Mouse (Mus musculus) heart, embryonic 13.5 days (tissue): ENCODE results near the gene Eid2b. TPM values are rescaled to one million over a fixed set of nuclear protein-coding genes. Genes with fewer than 3 reads are reported as not detected.

ENCODE experiments used
- ATAC-seq: fragments of 200-750 bp; cut with Nextera tagmentation; 2 replicates; pipeline ENCODE4 v1.8.0; 2017; ENCODE audit warnings: moderate TSS enrichment; ENCODE audit not compliant: insufficient number of reproducible peaks, low FRiP score, low TSS enrichment; ENCODE audit errors: extremely low read depth
- H3K27ac ChIP-seq: fragments of 300-500 bp; sonication (generic); replicated peaks from 2 replicates; pipeline ENCODE4 v1.5.1; 2015; ENCODE audit warnings: moderate library complexity, mild to moderate bottlenecking, inconsistent platforms
- H3K27me3 ChIP-seq: fragments of 300-500 bp; sonication (generic); replicated peaks from 2 replicates; pipeline ENCODE4 v1.6.1; 2015; ENCODE audit warnings: mild to moderate bottlenecking, inconsistent platforms
- H3K36me3 ChIP-seq: fragments of 300-500 bp; sonication (generic); 2 replicates; pipeline ENCODE4 v1.6.1; 2015; ENCODE audit warnings: mild to moderate bottlenecking, inconsistent platforms
- H3K4me1 ChIP-seq: fragments of 300-500 bp; sonication (generic); 2 replicates; pipeline ENCODE4 v1.6.1; 2015; ENCODE audit warnings: inconsistent platforms
- H3K4me2 ChIP-seq: fragments of 300-500 bp; sonication (generic); 2 replicates; pipeline ENCODE4 v1.6.1; 2015; ENCODE audit warnings: inconsistent platforms, mild to moderate bottlenecking, moderate library complexity
- H3K4me3 ChIP-seq: fragments of 300-500 bp; sonication (generic); 2 replicates; pipeline ENCODE4 v1.5.1; 2015; ENCODE audit warnings: moderate library complexity, mild to moderate bottlenecking, inconsistent platforms
- H3K9ac ChIP-seq: fragments of 300-500 bp; sonication (generic); 2 replicates; pipeline ENCODE4 v1.6.1; 2015; ENCODE audit warnings: inconsistent platforms, mild to moderate bottlenecking, moderate library complexity
- H3K9me3 ChIP-seq: fragments of 300-500 bp; sonication (generic); 2 replicates; pipeline ENCODE4 v1.6.1; 2016; ENCODE audit warnings: inconsistent platforms
- WGBS: fragments of 180-500 bp; shearing (Covaris S2); methylation state at CpG from one replicate; pipeline ENCODE4 v1.1.7; 2015; ENCODE audit warnings: mixed read lengths; 5-methylcytosine and 5-hydroxymethylcytosine counted together
- polyA plus RNA-seq: library from polyadenylated mRNA; unstranded; fragments of >200 nt; fragmentation: Nextera tagmentation; extraction: Ambion mirVana; gene quantifications from 2 replicates; pipeline ENCODE4 v1.2.1, GENCODE M21; 2015

The Eid2b gene
- polyA plus RNA-seq, 1 experiment from 2014 or later = 7.6 TPM

DNA sequence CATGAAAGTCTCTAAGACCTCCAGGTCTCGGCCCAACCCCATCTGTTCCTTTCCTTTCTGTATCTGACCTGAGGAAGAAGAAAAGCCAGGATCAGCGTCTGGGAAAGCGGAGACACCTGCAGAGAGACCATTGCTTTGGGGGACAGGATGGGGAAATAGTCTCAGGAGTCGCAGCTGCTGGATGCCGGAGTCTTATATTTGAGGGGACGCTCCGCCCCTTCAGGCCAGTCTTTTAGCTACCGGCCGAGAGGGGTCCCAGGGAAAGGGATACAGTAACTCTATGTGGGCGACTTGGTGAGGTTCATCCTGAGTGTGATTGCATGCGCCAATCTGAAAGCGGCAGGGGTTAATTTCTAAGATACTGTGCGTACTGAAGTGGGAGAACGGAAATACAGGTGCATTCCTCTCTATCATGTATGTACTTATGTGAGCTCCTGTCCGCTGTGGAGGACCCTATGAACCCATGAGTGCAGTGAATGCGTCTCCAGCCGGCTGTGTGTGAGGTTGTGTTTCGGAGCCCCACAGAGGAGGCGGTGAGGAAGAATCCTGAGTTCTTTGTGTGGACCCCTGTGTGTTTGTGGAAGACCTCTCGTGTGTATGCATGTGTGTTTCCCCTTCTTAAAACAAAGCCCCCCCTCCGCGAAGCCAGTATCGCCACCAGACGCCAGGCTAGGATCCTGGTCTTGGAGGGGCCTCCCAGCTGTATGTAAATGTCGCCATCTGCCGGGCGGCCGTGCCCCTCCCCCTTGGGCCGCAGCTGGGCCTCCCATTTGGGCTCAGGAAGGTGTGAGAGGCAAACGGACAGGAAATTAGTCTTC, 24.3 kb downstream of the Eid2b start, which contains the start of gene Dll3:
Dll3 (minus strand) TSS at position 623 of the 818 bp plus-strand sequence.
- WGBS = 1% methylated on average over 30 of the region's 30 CpGs
- H3K27ac ChIP-seq = no peak within 1 kb of the TSS
- peaks cover 22% of the 10 kb centered on the region for H3K36me3 ChIP-seq
- peaks cover 15% of the 10 kb centered on the region for H3K4me1 ChIP-seq
- no peaks in the 10 kb centered on the region for H3K9me3 ChIP-seq
- no peak for ATAC-seq
- H3K4me3 ChIP-seq = peak within 1 kb of the TSS; percentile 44
- peak within 1 kb of the TSS; percentile 74 for H3K9ac ChIP-seq
- peak within 1 kb of the TSS; percentile 70 for H3K4me2 ChIP-seq
- H3K27me3 ChIP-seq = peaks cover 70% of the 10 kb centered on the region

DNA sequence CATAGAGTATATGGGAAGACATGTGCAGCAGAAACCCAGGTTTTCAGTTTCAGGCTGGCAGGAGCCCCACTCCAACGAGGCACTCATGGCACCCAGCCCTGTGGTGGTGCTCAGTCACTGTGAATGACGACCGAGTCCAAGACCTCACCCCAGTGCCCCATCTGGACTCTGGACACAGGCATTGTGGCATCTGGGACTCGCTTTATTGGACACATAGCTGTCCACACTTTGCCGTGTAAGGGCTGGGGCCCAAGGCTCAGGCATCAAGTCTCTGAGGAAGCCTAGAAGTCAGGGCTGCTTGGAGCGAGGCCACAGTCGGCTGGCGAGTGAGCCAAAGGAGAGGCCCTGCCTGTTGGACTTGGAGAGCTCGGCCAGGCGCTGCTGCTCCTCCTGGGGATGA, 28.1 kb downstream of the Eid2b start:
- H3K9me3 ChIP-seq = no peaks in the 10 kb centered on the region
- H3K9ac ChIP-seq = no peak overlapping the region
- no peak for ATAC-seq
- no peak overlapping the region for H3K27ac ChIP-seq
- no peak overlapping the region for H3K4me2 ChIP-seq
- WGBS = 83% methylated on average over 10 of the region's 10 CpGs
- H3K4me1 ChIP-seq = peaks cover 20% of the 10 kb centered on the region
- no peak overlapping the region for H3K4me3 ChIP-seq
- H3K36me3 ChIP-seq = peaks cover 59% of the 10 kb centered on the region
- peaks cover 32% of the 10 kb centered on the region for H3K27me3 ChIP-seq

DNA sequence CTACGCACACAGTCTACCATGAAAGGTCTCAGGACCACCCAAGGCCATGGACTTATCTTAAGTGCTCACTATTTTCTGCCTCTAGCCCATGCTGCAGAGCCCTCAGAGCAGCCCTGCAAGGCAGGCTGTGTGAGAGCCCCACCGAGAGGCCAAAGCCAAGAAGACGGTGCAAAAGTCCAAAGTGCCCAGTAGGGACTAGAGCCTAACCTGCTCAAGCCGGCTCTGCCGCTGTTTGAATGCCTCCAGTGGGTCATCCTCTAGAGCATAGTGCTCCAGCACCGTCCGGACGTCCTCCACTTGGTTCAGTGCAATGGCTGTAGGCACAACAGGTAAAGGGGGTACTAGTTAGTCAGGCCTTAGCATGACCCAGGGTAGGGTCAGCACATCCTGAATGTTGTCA, 28.7 kb downstream of the Eid2b start:
- Histone ChIP-seq H3K9me3 (no peaks in the 10 kb centered on the region), H3K27ac (no peak overlapping the region), H3K4me3 (no peak overlapping the region), H3K27me3 (peaks cover 26% of the 10 kb centered on the region), H3K4me2 (no peak overlapping the region), H3K4me1 (peaks cover 24% of the 10 kb centered on the region), H3K9ac (no peak overlapping the region), H3K36me3 (peaks cover 59% of the 10 kb centered on the region)
- ATAC-seq = no peak
- WGBS = 78% methylated on average over 8 of the region's 8 CpGs

DNA sequence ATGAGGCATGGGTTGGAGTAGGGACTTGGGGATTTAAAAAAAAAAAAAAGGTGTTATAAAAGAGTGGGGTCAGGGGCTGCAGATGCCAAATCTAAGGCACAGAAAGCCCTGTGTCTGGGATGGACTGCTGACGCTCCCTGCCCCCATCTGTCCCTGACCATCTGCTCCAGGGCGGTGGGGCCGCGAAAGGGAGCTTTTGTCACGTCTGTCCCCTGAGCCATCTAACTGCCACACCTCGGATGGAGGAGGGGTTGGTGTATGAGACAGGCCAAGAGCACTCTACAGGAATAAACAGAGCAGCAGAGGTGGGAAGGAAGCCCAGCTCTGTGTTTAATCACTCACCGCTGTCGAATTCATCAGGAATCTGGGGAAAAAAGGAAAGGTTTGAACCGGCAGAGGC, 32.2 kb downstream of the Eid2b start:
- 61% methylated on average over 9 of the region's 9 CpGs for WGBS
- H3K4me1 ChIP-seq = peaks cover 19% of the 10 kb centered on the region
- no peaks in the 10 kb centered on the region for H3K9me3 ChIP-seq
- H3K9ac ChIP-seq = no peak overlapping the region
- ATAC-seq = no peak
- H3K27ac ChIP-seq = no peak overlapping the region
- H3K27me3 ChIP-seq = no peaks in the 10 kb centered on the region
- H3K4me3 ChIP-seq = no peak overlapping the region
- H3K36me3 ChIP-seq = peaks cover 67% of the 10 kb centered on the region
- no peak overlapping the region for H3K4me2 ChIP-seq

DNA sequence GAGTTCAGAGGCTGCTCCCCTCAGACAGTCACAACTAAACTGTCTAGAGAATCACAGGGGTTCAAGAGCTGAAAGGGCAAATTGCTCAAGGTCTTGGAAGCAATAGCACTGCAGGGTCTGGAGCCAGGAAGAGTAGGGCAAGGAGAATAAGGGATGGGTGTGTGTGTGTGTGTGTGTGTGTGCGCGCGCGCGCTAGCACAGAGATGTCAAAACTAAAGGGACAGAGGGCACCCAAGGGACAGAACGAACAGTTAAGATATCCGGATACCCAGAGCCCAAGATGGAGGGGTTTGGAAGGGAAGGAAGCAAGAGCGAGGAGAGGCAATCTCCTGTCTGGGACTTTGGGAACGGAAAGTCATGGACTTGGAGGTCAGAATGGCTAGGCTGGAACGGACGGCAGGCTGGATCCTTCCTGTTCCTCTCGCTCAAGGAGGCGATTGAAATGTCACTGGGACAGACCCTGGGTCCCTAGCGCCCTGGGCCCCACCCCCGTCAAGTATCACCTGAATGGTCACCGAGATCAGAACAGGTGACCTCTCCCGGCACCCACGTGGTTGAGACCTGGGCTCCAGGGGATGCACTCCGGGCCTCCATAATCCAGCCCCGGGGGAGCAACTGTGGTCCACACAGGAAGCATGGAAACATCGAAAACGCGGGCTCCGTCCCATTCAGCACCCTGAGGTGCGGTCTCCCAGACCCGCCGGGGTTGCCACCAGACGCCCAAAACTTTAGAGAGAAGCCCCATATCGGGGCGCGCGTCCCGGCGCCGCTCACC, 33.8 kb downstream of the Eid2b start:
- H3K4me3 ChIP-seq = peak overlapping the region; percentile 93
- peak overlapping the region; percentile 92 for H3K4me2 ChIP-seq
- WGBS = 4% methylated on average over 35 of the region's 35 CpGs
- H3K36me3 ChIP-seq = peaks cover 67% of the 10 kb centered on the region
- H3K4me1 ChIP-seq = peaks cover 19% of the 10 kb centered on the region
- ATAC-seq = peak; percentile 27; the same call in 1 of the 2 replicates
- no peaks in the 10 kb centered on the region for H3K9me3 ChIP-seq
- no peaks in the 10 kb centered on the region for H3K27me3 ChIP-seq
- peak overlapping the region; percentile 57 for H3K27ac ChIP-seq
- peak overlapping the region; percentile 92 for H3K9ac ChIP-seq

DNA sequence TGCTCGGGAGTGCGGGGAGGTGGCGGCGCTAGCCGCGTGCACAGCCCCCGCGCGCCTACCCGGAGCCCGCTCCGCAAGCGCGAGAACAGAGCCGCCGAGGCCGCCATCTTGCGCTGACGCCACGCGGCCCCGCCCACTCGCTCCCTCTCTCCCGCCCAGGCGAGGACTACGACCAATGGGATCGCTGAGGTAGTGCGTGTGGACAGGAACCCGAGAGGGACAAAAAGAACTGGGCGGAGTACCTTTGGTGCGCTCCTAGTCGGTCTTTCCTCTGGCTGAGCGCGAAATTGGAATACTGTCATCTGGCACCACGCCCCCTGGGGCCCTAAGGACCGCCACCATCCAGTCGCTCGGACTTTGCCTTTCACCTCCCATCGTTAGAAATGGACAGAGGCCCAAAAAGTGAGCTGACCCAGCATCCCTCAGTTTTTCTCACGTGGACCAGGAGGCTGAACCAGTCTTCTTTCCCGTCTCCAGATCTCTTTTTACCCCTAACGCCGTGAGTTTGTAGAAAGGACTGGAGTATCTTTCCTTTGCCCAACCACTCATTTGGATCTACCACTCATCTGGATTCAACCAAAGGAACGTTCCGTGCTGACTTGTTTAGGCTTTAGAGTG, 34.5 kb downstream of the Eid2b start, which contains the start of gene Timm50:
Timm50 (minus strand) TSS at position 147 of the 618 bp plus-strand sequence.
- Histone ChIP-seq H3K4me3 (peak within 1 kb of the TSS; percentile 93), H3K27me3 (no peaks in the 10 kb centered on the region)

DNA sequence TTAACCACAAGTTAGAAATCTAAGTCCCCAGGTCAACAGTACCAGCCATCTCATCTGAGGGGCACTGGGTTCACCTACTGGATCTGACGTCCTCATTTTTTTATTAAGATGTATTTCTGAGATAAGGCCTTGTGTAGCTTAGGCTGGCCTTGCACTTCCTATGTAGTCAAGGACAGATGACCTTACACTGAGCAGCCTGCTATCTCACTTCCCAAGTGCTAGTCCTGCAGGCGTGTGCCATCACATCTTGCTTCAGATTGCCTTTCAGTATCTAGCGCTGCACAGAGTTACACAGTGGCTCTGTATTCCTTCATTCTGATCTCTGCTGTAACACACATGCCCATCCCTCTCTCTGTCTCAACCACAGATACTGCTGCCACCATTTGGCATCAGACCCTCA, 40.5 kb downstream of the Eid2b start:
- no peak overlapping the region for H3K4me3 ChIP-seq
- H3K36me3 ChIP-seq = peaks cover 92% of the 10 kb centered on the region
- H3K9ac ChIP-seq = no peak overlapping the region
- no peaks in the 10 kb centered on the region for H3K27me3 ChIP-seq
- no peak for ATAC-seq
- no peak overlapping the region for H3K4me2 ChIP-seq
- H3K4me1 ChIP-seq = no peaks in the 10 kb centered on the region
- 81% methylated on average over 3 of the region's 3 CpGs for WGBS
- no peaks in the 10 kb centered on the region for H3K9me3 ChIP-seq
- no peak overlapping the region for H3K27ac ChIP-seq

More for the DNA sequence above, 34.5 kb downstream of the Eid2b start, which contains the start of gene Timm50:
- Histone ChIP-seq H3K9ac (peak within 1 kb of the TSS; percentile 92), H3K36me3 (peaks cover 67% of the 10 kb centered on the region), H3K27ac (peak within 1 kb of the TSS; percentile 57), H3K4me2 (peak within 1 kb of the TSS; percentile 92), H3K9me3 (no peaks in the 10 kb centered on the region), H3K4me1 (peaks cover 19% of the 10 kb centered on the region)
- under 1% methylated on average over 43 of the region's 45 CpGs for WGBS
- peak; percentile 92 for ATAC-seq

DNA sequence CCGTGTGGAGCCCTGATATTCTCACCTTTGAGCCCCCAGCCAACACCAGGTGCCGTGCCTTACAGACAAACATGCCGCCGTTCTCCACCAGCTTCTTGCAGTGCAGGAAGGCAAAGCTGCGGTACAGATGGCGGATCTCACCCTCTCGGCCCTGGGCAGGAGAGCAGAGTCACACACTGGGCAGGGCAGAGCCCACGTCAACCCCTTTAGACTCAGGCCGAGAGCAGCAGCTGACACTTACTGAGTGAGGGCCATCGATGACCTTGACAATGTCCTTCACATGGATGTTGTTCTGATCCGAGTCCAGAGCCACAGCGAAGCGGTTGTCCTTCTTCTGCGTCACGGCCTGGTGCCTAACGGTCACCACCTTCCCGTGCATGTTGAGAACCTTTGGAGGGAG, 41.2 kb downstream of the Eid2b start:
- H3K4me1 ChIP-seq = no peaks in the 10 kb centered on the region
- no peak overlapping the region for H3K4me2 ChIP-seq
- peaks cover 99% of the 10 kb centered on the region for H3K36me3 ChIP-seq
- H3K9me3 ChIP-seq = no peaks in the 10 kb centered on the region
- no peak for ATAC-seq
- H3K27ac ChIP-seq = no peak overlapping the region
- WGBS = 87% methylated on average over 17 of the region's 17 CpGs
- H3K9ac ChIP-seq = no peak overlapping the region
- no peaks in the 10 kb centered on the region for H3K27me3 ChIP-seq
- no peak overlapping the region for H3K4me3 ChIP-seq

DNA sequence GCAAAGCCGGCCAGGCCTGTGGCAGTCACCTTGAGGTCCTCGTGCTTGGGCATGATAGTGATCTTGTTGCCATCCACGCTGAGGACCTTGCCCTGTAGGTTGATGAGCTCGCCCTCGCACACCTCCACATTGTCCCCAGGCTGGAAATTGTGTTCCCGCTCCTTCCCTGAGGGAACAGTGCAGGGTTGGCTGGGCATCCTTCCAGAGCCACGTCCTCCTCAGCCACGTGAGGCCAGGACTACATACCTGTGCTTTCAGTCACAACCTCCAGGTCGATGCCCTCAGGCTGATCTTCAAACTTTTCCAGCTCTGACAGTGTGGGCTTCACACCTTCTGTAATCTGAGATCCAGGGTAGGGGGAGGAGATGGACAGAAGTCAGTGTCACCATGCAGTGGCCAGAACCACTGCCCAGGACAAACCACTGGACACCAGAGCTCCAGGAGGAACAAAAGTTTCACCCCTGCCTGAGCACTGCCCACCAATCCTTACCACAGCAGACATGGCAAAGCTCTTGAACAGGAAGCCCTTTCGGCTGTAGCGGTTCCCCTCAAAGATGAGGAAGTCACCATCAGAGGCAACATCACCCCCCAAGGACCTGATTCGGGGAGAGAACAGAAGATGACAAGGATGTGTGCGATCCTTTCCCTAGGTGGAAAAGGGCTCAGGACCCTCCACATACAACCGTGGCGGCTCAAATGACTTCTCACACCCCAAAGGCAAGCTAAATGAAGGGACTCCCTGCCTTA, 44.6 kb downstream of the Eid2b start:
- H3K4me3 ChIP-seq = no peak overlapping the region
- H3K27ac ChIP-seq = no peak overlapping the region
- ATAC-seq = no peak
- 90% methylated on average over 15 of the region's 15 CpGs for WGBS
- peaks cover 100% of the 10 kb centered on the region for H3K36me3 ChIP-seq
- H3K4me2 ChIP-seq = no peak overlapping the region
- H3K9me3 ChIP-seq = no peaks in the 10 kb centered on the region
- H3K27me3 ChIP-seq = no peaks in the 10 kb centered on the region
- H3K4me1 ChIP-seq = no peaks in the 10 kb centered on the region
- no peak overlapping the region for H3K9ac ChIP-seq

DNA sequence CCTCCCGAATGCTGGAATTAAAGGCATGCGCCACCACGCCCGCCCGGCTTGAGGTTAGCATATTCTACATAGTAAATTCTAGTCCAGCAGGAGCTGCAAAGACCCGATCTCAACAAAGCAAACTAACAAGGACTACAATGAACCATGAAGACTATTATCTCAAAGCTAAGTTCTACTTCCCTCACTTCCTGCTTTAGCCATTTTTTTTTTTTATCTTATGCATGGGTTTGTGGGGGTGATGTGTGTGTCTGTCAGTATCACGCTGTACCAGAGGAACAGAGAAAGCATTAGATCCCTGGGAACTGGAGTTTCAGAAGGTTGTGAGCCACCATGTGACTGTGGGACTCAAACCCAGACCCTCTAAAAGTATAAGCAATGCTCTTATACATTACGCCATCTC, 47.8 kb downstream of the Eid2b start:
- H3K4me2 ChIP-seq = no peak overlapping the region
- H3K27ac ChIP-seq = no peak overlapping the region
- H3K4me1 ChIP-seq = no peaks in the 10 kb centered on the region
- H3K4me3 ChIP-seq = no peak overlapping the region
- H3K36me3 ChIP-seq = peaks cover 100% of the 10 kb centered on the region
- ATAC-seq = no peak
- no peaks in the 10 kb centered on the region for H3K27me3 ChIP-seq
- no peak overlapping the region for H3K9ac ChIP-seq
- 94% methylated on average over 8 of the region's 8 CpGs for WGBS
- H3K9me3 ChIP-seq = no peaks in the 10 kb centered on the region

DNA sequence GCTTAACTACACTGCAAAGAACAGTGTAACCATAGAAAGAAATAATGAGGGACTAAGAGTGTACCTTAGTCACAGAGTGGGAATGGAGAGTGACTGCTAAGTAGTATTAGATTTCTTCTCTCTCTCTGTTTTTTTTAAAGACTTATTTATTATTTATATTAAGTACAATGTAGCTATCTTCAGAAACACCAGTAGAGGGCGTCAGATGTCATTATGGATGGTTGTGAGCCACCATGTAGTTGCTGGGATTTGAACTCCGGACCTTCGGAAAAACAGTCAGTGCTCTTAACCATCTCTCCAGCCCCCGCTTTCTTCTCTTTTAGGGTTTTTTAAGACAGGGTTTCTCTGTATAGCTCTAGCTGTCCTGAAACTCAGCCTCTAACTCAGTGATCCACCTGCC, 48.9 kb downstream of the Eid2b start:
- no peak for ATAC-seq
- WGBS = 76% methylated on average over 4 of the region's 4 CpGs
- Histone ChIP-seq H3K27ac (no peak overlapping the region), H3K36me3 (peaks cover 100% of the 10 kb centered on the region), H3K4me2 (no peak overlapping the region), H3K4me3 (no peak overlapping the region), H3K27me3 (no peaks in the 10 kb centered on the region), H3K9me3 (no peaks in the 10 kb centered on the region), H3K4me1 (no peaks in the 10 kb centered on the region), H3K9ac (no peak overlapping the region)
